Mouse (Mus musculus) forebrain, postnatal 0 days (tissue): ENCODE data around the gene Fbxo9. TPM values are rescaled to one million over a fixed set of nuclear protein-coding genes. Genes with fewer than 3 reads are reported as not detected.
"Not testable (repeated sequence)": the region's sequence is repeated elsewhere in the genome, so short reads cannot be mapped to it uniquely, and the experiment has no call there.

ENCODE experiments used
- ATAC-seq: fragments of 200-750 bp; cut with Nextera tagmentation; 2 replicates; pipeline ENCODE4 v1.8.0; 2017; ENCODE audit warnings: mild to moderate bottlenecking, moderate library complexity
- DNase-seq: peaks from one replicate; pipeline ENCODE4 v3.0.0-alpha.2; 2015
- H3K27ac ChIP-seq: fragments of 300-500 bp; sonication (generic); 2 replicates; pipeline ENCODE4 v1.5.1; 2014; ENCODE audit warnings: low read depth, mild to moderate bottlenecking, antibody characterized with exemption, low read length, moderate library complexity, mixed read lengths
- H3K27me3 ChIP-seq: fragments of 300-500 bp; sonication (generic); 2 replicates; pipeline ENCODE4 v1.6.1; 2014; ENCODE audit warnings: mild to moderate bottlenecking, low read length, mixed read lengths; ENCODE audit not compliant: insufficient read depth
- H3K36me3 ChIP-seq: fragments of 300-500 bp; sonication (generic); 2 replicates; pipeline ENCODE4 v1.6.1; 2014; ENCODE audit warnings: mild to moderate bottlenecking, moderate library complexity; ENCODE audit not compliant: insufficient read depth
- H3K4me1 ChIP-seq: fragments of 300-500 bp; sonication (generic); 2 replicates; pipeline ENCODE4 v1.6.1; 2014; ENCODE audit warnings: antibody characterized with exemption; ENCODE audit not compliant: insufficient read depth
- H3K4me2 ChIP-seq: fragments of 300-500 bp; sonication (generic); 2 replicates; pipeline ENCODE4 v1.6.1; 2014; ENCODE audit warnings: low read depth, mild to moderate bottlenecking, moderate library complexity
- H3K4me3 ChIP-seq: fragments of 300-500 bp; sonication (generic); 2 replicates; pipeline ENCODE4 v1.5.1; 2014; ENCODE audit warnings: low read depth, low read length, mixed read lengths
- H3K9ac ChIP-seq: fragments of 300-500 bp; sonication (generic); 2 replicates; pipeline ENCODE4 v1.6.1; 2014; ENCODE audit warnings: mild to moderate bottlenecking
- H3K9me3 ChIP-seq: fragments of 300-500 bp; sonication (generic); 2 replicates; pipeline ENCODE4 v1.6.1; 2016; ENCODE audit warnings: low read length
- CTCF ChIP-seq: sonication (generic); IDR thresholded peaks from 2 replicates; pipeline ENCODE4 v1.5.1; 2016; ENCODE audit warnings: antibody characterized with exemption, control low read depth, low read depth
- WGBS: fragments of 180-500 bp; shearing (Covaris S2); extraction: QIAGEN DNeasy Blood & Tissue Kit; methylation state at CpG from one replicate; pipeline ENCODE4 v1.1.7; 2014; 5-methylcytosine and 5-hydroxymethylcytosine counted together
- polyA plus RNA-seq: library from polyadenylated mRNA; unstranded; fragments of >200 nt; fragmentation: Nextera tagmentation; extraction: Ambion mirVana; gene quantifications from 2 replicates; pipeline ENCODE4 v1.2.1, GENCODE M21; 2015
- total RNA-seq: library from RNA; depleted of rRNA; stranded (reverse); fragments of >200 nt; gene quantifications from 2 replicates; pipeline ENCODE4 v1.2.3, GENCODE M21; 2014

The Fbxo9 gene
- total and polyA plus RNA-seq, 2 experiments from 2014 or later = 72.6 to 90.3 TPM

GRCm38 (mm10) chr9:78087751-78088150 lies 21.1 kb downstream of the Fbxo9 start:
- no peak overlapping the region for H3K4me2 ChIP-seq
- ATAC-seq (no peak), DNase-seq (no peak)
- H3K9ac ChIP-seq = no peak overlapping the region
- no peak overlapping the region for H3K27ac ChIP-seq
- 87% methylated on average over 9 of the region's 9 CpGs for WGBS
- TF ChIP-seq CTCF = no peak
- no peaks in the 10 kb centered on the region for H3K27me3 ChIP-seq
- peaks cover 68% of the 10 kb centered on the region for H3K36me3 ChIP-seq
- no peak overlapping the region for H3K4me3 ChIP-seq
- H3K9me3 ChIP-seq = no peaks in the 10 kb centered on the region
- H3K4me1 ChIP-seq = no peaks in the 10 kb centered on the region

- Histone ChIP-seq H3K27ac (no peak overlapping the region), H3K4me3 (no peak overlapping the region), H3K36me3 (peaks cover 68% of the 10 kb centered on the region), H3K4me1 (no peaks in the 10 kb centered on the region), H3K4me2 (no peak overlapping the region), H3K9me3 (no peaks in the 10 kb centered on the region), H3K27me3 (no peaks in the 10 kb centered on the region), H3K9ac (no peak overlapping the region)
- DNase-seq (no peak), ATAC-seq (no peak)
- TF ChIP-seq CTCF = no peak
- WGBS = 88% methylated on average over 14 of the region's 14 CpGs
These were observed 23.1 kb downstream of the Fbxo9 start for GRCm38 (mm10) chr9:78085722-78086287.

GRCm38 (mm10) chr9:78084341-78084740 lies 24.5 kb downstream of the Fbxo9 start:
- TF ChIP-seq CTCF = no peak
- H3K4me2 ChIP-seq = no peak overlapping the region
- H3K4me3 ChIP-seq = no peak overlapping the region
- ATAC-seq (no peak), DNase-seq (no peak)
- no peak overlapping the region for H3K9ac ChIP-seq
- no peaks in the 10 kb centered on the region for H3K4me1 ChIP-seq
- no peaks in the 10 kb centered on the region for H3K27me3 ChIP-seq
- peaks cover 67% of the 10 kb centered on the region for H3K36me3 ChIP-seq
- no peak overlapping the region for H3K27ac ChIP-seq
- no peaks in the 10 kb centered on the region for H3K9me3 ChIP-seq
- WGBS = 94% methylated on average over 4 of the region's 4 CpGs

- no peak overlapping the region for H3K9ac ChIP-seq
- WGBS = 79% methylated on average over 7 of the region's 7 CpGs
- H3K4me3 ChIP-seq = no peak overlapping the region
- no peak for DNase-seq
- H3K27ac ChIP-seq = no peak overlapping the region
- ATAC-seq = no peak
- H3K27me3 ChIP-seq = no peaks in the 10 kb centered on the region
- TF ChIP-seq CTCF = no peak
- H3K36me3 ChIP-seq = peaks cover 49% of the 10 kb centered on the region
- H3K9me3 ChIP-seq = no peaks in the 10 kb centered on the region
- H3K4me2 ChIP-seq = no peak overlapping the region
- no peaks in the 10 kb centered on the region for H3K4me1 ChIP-seq
These were observed 27.0 kb downstream of the Fbxo9 start for GRCm38 (mm10) chr9:78081835-78082234.

- Histone ChIP-seq H3K4me3 (no peak overlapping the region), H3K27me3 (no peaks in the 10 kb centered on the region), H3K4me2 (no peak overlapping the region), H3K9ac (no peak overlapping the region), H3K36me3 (peaks cover 16% of the 10 kb centered on the region), H3K4me1 (no peaks in the 10 kb centered on the region), H3K27ac (no peak overlapping the region), H3K9me3 (no peaks in the 10 kb centered on the region)
- TF ChIP-seq CTCF = peak; percentile 67
- DNase-seq (peak; percentile 32), ATAC-seq (peak; percentile 50; the same call in 1 of the 2 replicates)
- WGBS = 48% methylated on average over 2 of the region's 2 CpGs
These were observed 30.6 kb downstream of the Fbxo9 start for GRCm38 (mm10) chr9:78078240-78078639.

- Histone ChIP-seq H3K9ac (no peak overlapping the region), H3K9me3 (no peaks in the 10 kb centered on the region), H3K36me3 (no peaks in the 10 kb centered on the region), H3K4me2 (no peak overlapping the region), H3K4me3 (no peak overlapping the region), H3K27ac (no peak overlapping the region), H3K27me3 (no peaks in the 10 kb centered on the region), H3K4me1 (no peaks in the 10 kb centered on the region)
- ATAC-seq (no peak), DNase-seq (no peak)
- no peak for TF ChIP-seq CTCF
- 96% methylated on average over 3 of the region's 3 CpGs for WGBS
These were observed 33.6 kb downstream of the Fbxo9 start for GRCm38 (mm10) chr9:78075256-78075655.

GRCm38 (mm10) chr9:78073713-78074340 lies 35.0 kb downstream of the Fbxo9 start:
- DNase-seq = no peak
- Histone ChIP-seq H3K27me3 (no peaks in the 10 kb centered on the region), H3K27ac (no peak overlapping the region), H3K4me1 (no peaks in the 10 kb centered on the region), H3K4me2 (no peak overlapping the region), H3K9me3 (no peaks in the 10 kb centered on the region), H3K36me3 (no peaks in the 10 kb centered on the region), H3K4me3 (no peak overlapping the region), H3K9ac (no peak overlapping the region)
- no peak for TF ChIP-seq CTCF
- ATAC-seq = no peak
- 89% methylated on average over 13 of the region's 13 CpGs for WGBS

- not testable (repeated sequence) for H3K9ac ChIP-seq, H3K4me2 ChIP-seq, DNase-seq, H3K27me3 ChIP-seq, H3K4me3 ChIP-seq, H3K4me1 ChIP-seq, H3K36me3 ChIP-seq, ATAC-seq, H3K27ac ChIP-seq, H3K9me3 ChIP-seq
- WGBS = 91% methylated on average over 3 of the region's 3 CpGs
These were observed 35.6 kb downstream of the Fbxo9 start for GRCm38 (mm10) chr9:78073291-78073690.
